Mouse (Mus musculus) T-helper 1 cell (primary cell): ENCODE data around the gene Orc4.

Source experiments
- in situ Hi-C: fragments of 300-600 bp; cut with MboI, MseI; formaldehyde crosslinking; loops from one replicate; pipeline ENCODE4 v1.15.1; 2025; ENCODE audit warnings: high pct_unique_total_duplicates

Gene Orc4

GRCm38 (mm10) chr2:48950252-48950315 is at the start of gene Orc4:
Gene Orc4, minus strand, starts transcription at chr2:48950277.
- in situ Hi-C loops: no loop called here

GRCm38 (mm10) chr2:48990322-48990721 is 40.2 kb upstream of the Orc4 start:
- in situ Hi-C loops: no loop called here

GRCm38 (mm10) chr2:48978920-48979319 is 28.8 kb upstream of the Orc4 start:
- in situ Hi-C loops: no loop called here

GRCm38 (mm10) chr2:48956591-48956990 is 6.5 kb upstream of the Orc4 start:
- in situ Hi-C loops: no loop called here

GRCm38 (mm10) chr2:48950316-48950880 is 321 bp upstream of the Orc4 start:
- in situ Hi-C loops: no loop called here

GRCm38 (mm10) chr2:48949743-48950251 is 280 bp downstream of the Orc4 start:
- in situ Hi-C loops: no loop called here

GRCm38 (mm10) chr2:48948841-48949584 is 1.1 kb downstream of the Orc4 start, which contains the start of gene Mbd5:
Gene Mbd5, plus strand, starts transcription at chr2:48949508.
- in situ Hi-C loops: no loop called here

GRCm38 (mm10) chr2:48947761-48948160 is 2.3 kb downstream of the Orc4 start:
- in situ Hi-C loops: no loop called here

- in situ Hi-C loops: loop anchor here (10.0 kb wide), 1 partner anchor 800 kb away; no protein-coding TSS in a partner anchor
These were observed 15.0 kb downstream of the Orc4 start for GRCm38 (mm10) chr2:48935058-48935457.

- in situ Hi-C loops: loop anchor here (25.0 kb wide), 1 partner anchor 1371 kb away; the partner anchor contains the start of gene Mmadhc
These were observed 34.2 kb downstream of the Orc4 start for GRCm38 (mm10) chr2:48915832-48916231.

- in situ Hi-C loops: loop anchor here (25.0 kb wide), 1 partner anchor 1373 kb away; the partner anchor contains the start of gene Mmadhc
These were observed 35.9 kb downstream of the Orc4 start for GRCm38 (mm10) chr2:48914185-48914584.

- in situ Hi-C loops: loop anchor here (10.0 to 25.0 kb wide), 2 partner anchors 406 to 1378 kb away; partner anchors contain the start of gene Mmadhc
These were observed 41.2 kb downstream of the Orc4 start for GRCm38 (mm10) chr2:48908866-48909265.

GRCm38 (mm10) chr2:48895186-48895585 is 54.9 kb downstream of the Orc4 start:
- in situ Hi-C loops: no loop called here

- in situ Hi-C loops: loop anchor here (5.0 kb wide), 2 partner anchors 884 to 1394 kb away; no protein-coding TSS in a partner anchor
These were observed 64.1 kb downstream of the Orc4 start for GRCm38 (mm10) chr2:48885945-48886344.

GRCm38 (mm10) chr2:48868199-48868913 is 81.7 kb downstream of the Orc4 start:
- in situ Hi-C loops: loop anchor here (5.0 kb wide), 1 partner anchor 1076 kb away; no protein-coding TSS in a partner anchor

GRCm38 (mm10) chr2:48865596-48865995 is 84.5 kb downstream of the Orc4 start:
- in situ Hi-C loops: loop anchor here (5.0 kb wide), 1 partner anchor 1073 kb away; no protein-coding TSS in a partner anchor
